Mouse (Mus musculus): Measurements from ENCODE around the gene Tmem203. TPM values are rescaled to one million over a fixed set of nuclear protein-coding genes. Genes with fewer than 3 reads are reported as not detected.
A peak's percentile ranks its signal among the peaks of the same experiment; 100 is the strongest.

Gene Tmem203
- polyA plus RNA-seq, 1 experiment from 2014 or later = 19.0 TPM

DNA sequence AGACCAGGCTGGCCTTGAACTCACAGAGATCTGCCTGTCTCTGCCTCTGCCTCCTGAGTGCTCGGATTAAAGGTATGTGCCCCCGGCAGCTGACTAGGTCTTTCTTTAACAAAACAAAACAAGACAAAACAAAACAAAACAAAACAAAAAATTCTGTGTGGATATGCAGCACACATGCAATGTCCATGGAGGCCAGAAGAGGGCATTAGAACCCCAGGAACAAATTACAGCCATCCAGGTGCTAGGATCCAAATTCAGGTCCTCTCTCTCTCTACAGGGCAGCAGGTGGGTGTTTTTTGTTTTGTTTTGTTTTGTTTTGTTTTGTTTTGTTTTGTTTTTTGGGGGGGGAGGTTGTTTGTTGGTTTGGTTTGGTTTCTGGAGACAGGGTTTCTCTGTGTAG is 3.6 kb downstream of the Tmem203 start:
- Histone ChIP-seq H3K27ac (no peak overlapping the region), H3K9me3 (no peaks in the 10 kb centered on the region), H3K4me1 (peaks cover 25% of the 10 kb centered on the region), H3K36me3 (no peaks in the 10 kb centered on the region), H3K4me3 (no peak overlapping the region), H3K27me3 (ENCODE audit: insufficient read depth, poor library complexity, severe bottlenecking) (peaks cover 9% of the 10 kb centered on the region)
- 41% methylated on average over 2 of the region's 2 CpGs for WGBS
- DNase-seq (ENCODE audit: low spot score) = no peak

GRCm38 (mm10) chr2:25261870-25262269 is 6.6 kb downstream of the Tmem203 start:
- no peak for DNase-seq (ENCODE audit: low spot score)
- Histone ChIP-seq H3K27ac (peak overlapping the region; percentile 83), H3K36me3 (no peaks in the 10 kb centered on the region), H3K9me3 (no peaks in the 10 kb centered on the region), H3K27me3 (ENCODE audit: insufficient read depth, poor library complexity, severe bottlenecking) (peaks cover 25% of the 10 kb centered on the region), H3K4me1 (peaks cover 30% of the 10 kb centered on the region), H3K4me3 (peak overlapping the region; percentile 80)
- 43% methylated on average over 12 of the region's 12 CpGs for WGBS

DNA sequence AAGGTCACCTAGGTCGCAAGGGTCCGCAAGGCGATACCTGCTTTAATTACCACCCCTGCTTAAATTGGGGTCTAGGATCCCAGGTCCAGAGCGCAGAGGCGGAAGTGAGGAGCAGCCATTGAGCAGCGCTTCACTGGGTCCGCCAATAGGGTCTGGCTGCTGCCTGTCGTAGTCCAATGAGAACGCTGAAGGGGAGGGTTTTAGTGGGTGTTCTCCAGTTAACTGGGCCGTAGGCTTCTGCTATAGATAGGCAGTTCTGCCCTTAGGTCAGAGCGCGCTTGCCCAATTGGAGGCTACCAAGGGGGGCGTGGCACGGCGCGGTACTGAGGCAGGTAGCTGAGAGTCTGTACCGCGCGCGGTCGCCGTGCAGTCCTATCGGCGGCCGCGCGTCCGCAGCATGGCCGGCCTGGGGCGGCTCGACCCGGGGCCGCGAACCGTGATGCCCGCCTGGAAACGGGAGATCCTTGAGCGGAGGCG is 7.1 kb downstream of the Tmem203 start, which contains the start of gene Tprn:
TSS of gene Tprn (plus strand) at position 328 of the 477 bp plus-strand sequence.
- WGBS = under 1% methylated on average over 39 of the region's 39 CpGs
- Histone ChIP-seq H3K9me3 (no peaks in the 10 kb centered on the region), H3K36me3 (no peaks in the 10 kb centered on the region), H3K27ac (peak within 1 kb of the TSS; percentile 83), H3K27me3 (ENCODE audit: insufficient read depth, poor library complexity, severe bottlenecking) (peaks cover 25% of the 10 kb centered on the region), H3K4me3 (peak within 1 kb of the TSS; percentile 80), H3K4me1 (peaks cover 34% of the 10 kb centered on the region)
- peak; percentile 98 for DNase-seq (ENCODE audit: low spot score)

GRCm38 (mm10) chr2:25262795-25263622 is 7.8 kb downstream of the Tmem203 start:
- no peak for DNase-seq (ENCODE audit: low spot score)
- peak overlapping the region; percentile 80 for H3K4me3 ChIP-seq
- peaks cover 25% of the 10 kb centered on the region for H3K27me3 ChIP-seq (ENCODE audit: insufficient read depth, poor library complexity, severe bottlenecking)
- 0 out of 2 replicates have a peak, but pooled peaks cover 4% of the 10 kb centered on the region for H3K36me3 ChIP-seq
- peaks cover 36% of the 10 kb centered on the region for H3K4me1 ChIP-seq
- WGBS = under 1% methylated on average over 82 of the region's 82 CpGs
- peak overlapping the region; percentile 77 for H3K27ac ChIP-seq
- no peaks in the 10 kb centered on the region for H3K9me3 ChIP-seq

GRCm38 (mm10) chr2:25263623-25264285 is 8.5 kb downstream of the Tmem203 start:
- peaks cover 36% of the 10 kb centered on the region for H3K4me1 ChIP-seq
- H3K36me3 ChIP-seq = peaks cover 11% of the 10 kb centered on the region; the same call in 1 of the 2 replicates
- H3K4me3 ChIP-seq = peak overlapping the region; percentile 80
- 20% methylated on average over 12 of the region's 12 CpGs for WGBS
- peak overlapping the region; percentile 77 for H3K27ac ChIP-seq
- no peaks in the 10 kb centered on the region for H3K9me3 ChIP-seq
- no peak for DNase-seq (ENCODE audit: low spot score)
- H3K27me3 ChIP-seq (ENCODE audit: insufficient read depth, poor library complexity, severe bottlenecking) = peaks cover 25% of the 10 kb centered on the region

- peak overlapping the region; percentile 80; the same call in 1 of the 2 replicates for H3K4me3 ChIP-seq
Observed at GRCm38 (mm10) chr2:25264286-25264660, 9.0 kb downstream of the Tmem203 start.

DNA sequence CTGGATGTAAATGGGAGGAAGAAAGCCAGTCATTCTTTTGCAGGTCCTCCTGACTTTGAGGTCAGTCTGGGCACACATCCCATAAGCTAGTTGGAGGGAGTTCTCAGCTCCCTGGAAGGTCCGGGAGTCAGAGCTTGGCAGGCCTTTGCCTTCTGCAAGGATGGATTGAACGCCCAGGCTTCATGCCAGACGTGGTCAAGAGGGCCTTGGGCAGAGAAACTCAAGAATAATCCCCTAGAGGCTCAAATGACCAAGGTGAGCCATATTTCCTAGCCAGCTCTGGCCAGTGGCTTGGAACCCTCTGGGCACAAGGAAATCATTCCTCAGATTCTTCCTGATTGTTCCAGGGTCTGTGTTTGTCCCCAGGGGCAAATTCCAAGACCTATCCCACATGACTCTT is 9.6 kb downstream of the Tmem203 start:
- no peak for DNase-seq (ENCODE audit: low spot score)

More at GRCm38 (mm10) chr2:25264286-25264660, 9.0 kb downstream of the Tmem203 start:
- DNase-seq (ENCODE audit: low spot score) = no peak
- WGBS = 68% methylated on average over 5 of the region's 5 CpGs
- H3K27me3 ChIP-seq (ENCODE audit: insufficient read depth, poor library complexity, severe bottlenecking) = peaks cover 25% of the 10 kb centered on the region
- peaks cover 36% of the 10 kb centered on the region for H3K4me1 ChIP-seq
- no peak overlapping the region for H3K27ac ChIP-seq
- peaks cover 16% of the 10 kb centered on the region for H3K36me3 ChIP-seq
- no peaks in the 10 kb centered on the region for H3K9me3 ChIP-seq

GRCm38 (mm10) chr2:25265897-25266656 is 10.8 kb downstream of the Tmem203 start:
- peaks cover 25% of the 10 kb centered on the region for H3K27me3 ChIP-seq (ENCODE audit: insufficient read depth, poor library complexity, severe bottlenecking)
- H3K27ac ChIP-seq = peak overlapping the region; percentile 31
- H3K4me1 ChIP-seq = peaks cover 42% of the 10 kb centered on the region
- peaks cover 33% of the 10 kb centered on the region for H3K36me3 ChIP-seq
- WGBS = 58% methylated on average over 6 of the region's 6 CpGs
- H3K9me3 ChIP-seq = no peaks in the 10 kb centered on the region
- DNase-seq (ENCODE audit: low spot score) = no peak
- H3K4me3 ChIP-seq = peak overlapping the region; percentile 25; the same call in 1 of the 2 replicates

More for the DNA sequence above, 9.6 kb downstream of the Tmem203 start:
- 69% methylated on average over 3 of the region's 3 CpGs for WGBS
- Histone ChIP-seq H3K4me3 (no peak overlapping the region), H3K4me1 (peaks cover 36% of the 10 kb centered on the region), H3K27ac (no peak overlapping the region), H3K36me3 (peaks cover 22% of the 10 kb centered on the region), H3K27me3 (ENCODE audit: insufficient read depth, poor library complexity, severe bottlenecking) (peaks cover 25% of the 10 kb centered on the region), H3K9me3 (no peaks in the 10 kb centered on the region)

GRCm38 (mm10) chr2:25266720-25267119 is 11.5 kb downstream of the Tmem203 start:
- Histone ChIP-seq H3K27me3 (ENCODE audit: insufficient read depth, poor library complexity, severe bottlenecking) (peaks cover 25% of the 10 kb centered on the region), H3K4me3 (no peak overlapping the region), H3K27ac (peak overlapping the region; percentile 31; the same call in 1 of the 2 replicates), H3K9me3 (no peaks in the 10 kb centered on the region), H3K4me1 (peaks cover 48% of the 10 kb centered on the region), H3K36me3 (peaks cover 36% of the 10 kb centered on the region)
- no peak for DNase-seq (ENCODE audit: low spot score)
- WGBS = 42% methylated on average over 2 of the region's 2 CpGs

- Histone ChIP-seq H3K4me1 (peaks cover 49% of the 10 kb centered on the region), H3K36me3 (peaks cover 36% of the 10 kb centered on the region), H3K27ac (no peak overlapping the region), H3K27me3 (ENCODE audit: insufficient read depth, poor library complexity, severe bottlenecking) (peaks cover 25% of the 10 kb centered on the region), H3K4me3 (no peak overlapping the region), H3K9me3 (no peaks in the 10 kb centered on the region)
- no peak for DNase-seq (ENCODE audit: low spot score)
Observed at GRCm38 (mm10) chr2:25267241-25267640, 12.0 kb downstream of the Tmem203 start.

DNA sequence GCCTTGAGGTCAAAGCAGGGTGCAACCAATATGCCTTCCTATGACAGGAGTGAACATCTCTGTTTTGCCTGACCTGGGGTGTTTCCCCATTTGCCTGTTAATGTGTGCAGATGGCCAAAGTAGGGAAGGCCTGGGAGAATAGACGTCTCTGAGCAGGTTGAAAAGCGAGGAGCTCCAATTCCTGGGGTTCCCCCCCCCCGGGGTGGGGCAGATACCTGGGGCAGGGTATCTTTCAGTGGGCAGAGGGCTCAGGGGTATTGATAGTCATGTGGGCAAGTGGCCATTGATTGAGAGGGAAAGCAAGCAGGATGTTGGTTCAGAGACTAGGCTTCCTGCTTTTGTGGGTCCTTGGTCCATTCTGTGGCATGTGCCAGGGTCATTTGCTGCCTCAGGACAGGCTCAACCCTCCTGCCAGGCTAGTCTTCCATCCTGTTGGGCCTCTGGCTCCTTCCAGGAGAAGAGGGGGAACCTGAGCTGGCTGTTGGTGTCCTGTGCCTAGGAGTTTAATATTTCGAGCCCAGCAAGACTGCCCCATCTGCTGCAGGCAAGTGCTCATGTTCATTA is 12.6 kb downstream of the Tmem203 start:
- 66% methylated on average over 4 of the region's 4 CpGs for WGBS
- peaks cover 25% of the 10 kb centered on the region for H3K27me3 ChIP-seq (ENCODE audit: insufficient read depth, poor library complexity, severe bottlenecking)
- DNase-seq (ENCODE audit: low spot score) = no peak
- H3K4me3 ChIP-seq = no peak overlapping the region
- no peak overlapping the region for H3K27ac ChIP-seq
- peaks cover 50% of the 10 kb centered on the region for H3K4me1 ChIP-seq
- H3K9me3 ChIP-seq = no peaks in the 10 kb centered on the region
- H3K36me3 ChIP-seq = peaks cover 36% of the 10 kb centered on the region

DNA sequence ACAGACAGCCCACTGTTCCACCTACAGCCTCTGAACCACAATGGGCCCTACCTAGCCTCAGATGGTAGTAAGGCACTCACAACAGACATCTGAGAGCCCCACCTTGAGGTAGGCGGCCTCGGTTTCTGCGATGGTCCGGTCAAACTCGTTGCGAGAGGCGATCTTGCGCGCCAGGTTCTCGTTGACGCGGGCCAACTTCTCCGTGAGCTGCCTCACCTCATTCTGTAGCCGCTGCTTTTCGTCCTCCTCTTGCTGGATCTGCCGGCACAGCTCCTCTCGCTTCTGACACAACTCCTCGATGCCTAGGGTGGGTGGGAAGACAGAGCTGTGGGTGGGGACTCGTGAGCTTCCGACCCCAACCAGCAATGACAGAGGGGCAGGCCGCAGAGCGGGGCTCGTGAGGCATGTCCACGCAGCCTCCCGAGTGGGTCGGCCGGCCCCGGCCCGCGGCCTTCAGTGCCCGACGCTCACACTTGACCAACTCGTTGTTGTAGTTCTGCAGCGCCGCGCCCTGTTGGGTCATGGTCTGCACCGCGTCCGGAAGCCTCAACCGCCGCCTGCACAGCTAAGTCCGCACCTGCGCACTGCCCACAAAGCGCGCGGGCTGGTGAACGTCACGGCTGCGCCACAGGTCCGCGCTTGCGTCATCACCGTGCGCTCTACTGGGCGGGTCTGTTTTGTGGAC is 16.7 kb downstream of the Tmem203 start, which contains the start of the genes Ssna1 and Anapc2:
TSS of gene Ssna1 (minus strand) at position 612 of the 685 bp plus-strand sequence.
TSS of gene Anapc2 (plus strand) at position 652 of the 685 bp plus-strand sequence.
- Histone ChIP-seq H3K36me3 (peaks cover 74% of the 10 kb centered on the region), H3K4me3 (peak within 1 kb of the TSS; percentile 91), H3K9me3 (no peaks in the 10 kb centered on the region), H3K27ac (peak within 1 kb of the TSS; percentile 92), H3K4me1 (peaks cover 31% of the 10 kb centered on the region), H3K27me3 (ENCODE audit: insufficient read depth, poor library complexity, severe bottlenecking) (no peaks in the 10 kb centered on the region)
- WGBS = under 1% methylated on average over 55 of the region's 55 CpGs
- DNase-seq (ENCODE audit: low spot score) = peak; percentile 99

Data from heart, embryonic 10.5 days (tissue).